Mouse (Mus musculus) CD8-positive naive resting alpha-beta T cell, adult 2 months (primary cell): ENCODE data around the gene Abhd2.

Source experiments
- DNase-seq, 2 experiments: peaks; one replicate each; pipeline ENCODE4 v3.0.0; 2022; ENCODE audit warnings: low read depth in 2 of 2, low spot score in 2 of 2

Abhd2 gene

DNA sequence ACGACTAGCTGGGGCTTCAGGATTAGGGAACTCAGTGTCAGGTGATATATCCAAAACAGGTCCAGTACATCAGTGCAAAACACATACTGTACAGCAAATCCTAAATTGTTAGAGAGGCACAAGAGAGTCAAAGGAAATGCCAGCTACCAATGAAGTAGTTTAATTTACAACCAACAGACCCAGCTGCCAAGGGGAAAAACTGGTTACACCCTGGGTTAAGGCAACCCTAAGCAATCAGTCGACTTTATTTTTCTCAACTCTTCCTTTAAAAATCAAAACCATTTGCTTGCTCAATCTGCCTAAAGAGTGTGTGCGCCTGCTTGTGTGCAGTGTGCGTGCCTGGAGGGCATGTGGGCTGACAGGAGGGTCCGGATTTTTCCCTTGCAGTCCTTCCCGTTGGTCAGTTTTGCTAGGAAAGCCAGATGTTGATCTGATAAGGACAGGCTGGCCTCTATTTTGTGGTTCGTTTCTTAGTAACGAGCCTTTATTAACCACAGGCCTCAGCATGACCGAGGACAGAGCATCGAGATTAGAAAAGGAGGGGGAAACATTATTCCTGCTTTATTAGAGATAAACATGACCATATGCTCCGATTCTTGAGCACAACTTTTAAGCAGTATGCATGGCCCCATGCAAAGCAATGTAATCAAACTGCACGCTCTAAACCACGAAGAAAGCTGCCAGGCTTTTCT is 45.3 kb downstream of the Abhd2 start:
- DNase-seq: no peak

DNA sequence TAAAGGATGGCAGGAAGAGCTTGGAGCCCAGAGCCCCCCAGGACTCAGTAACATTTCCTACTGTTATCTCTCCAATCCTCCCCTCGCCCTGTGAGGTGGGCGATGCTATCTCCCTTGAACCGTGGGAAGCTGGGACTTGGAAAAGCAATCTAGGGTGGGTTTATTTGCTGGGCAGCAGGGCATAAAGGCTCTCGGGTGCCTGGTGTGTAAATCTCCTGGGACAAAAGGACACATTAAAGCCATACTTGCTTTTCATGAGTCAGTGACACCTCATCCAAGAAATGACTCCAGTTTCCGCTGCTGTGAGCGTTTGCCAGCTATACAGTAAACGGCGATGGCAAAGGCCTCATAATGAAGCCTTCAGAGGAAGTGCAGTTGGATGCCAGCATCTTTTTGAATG is 50.9 kb downstream of the Abhd2 start:
- DNase-seq: no peak

DNA sequence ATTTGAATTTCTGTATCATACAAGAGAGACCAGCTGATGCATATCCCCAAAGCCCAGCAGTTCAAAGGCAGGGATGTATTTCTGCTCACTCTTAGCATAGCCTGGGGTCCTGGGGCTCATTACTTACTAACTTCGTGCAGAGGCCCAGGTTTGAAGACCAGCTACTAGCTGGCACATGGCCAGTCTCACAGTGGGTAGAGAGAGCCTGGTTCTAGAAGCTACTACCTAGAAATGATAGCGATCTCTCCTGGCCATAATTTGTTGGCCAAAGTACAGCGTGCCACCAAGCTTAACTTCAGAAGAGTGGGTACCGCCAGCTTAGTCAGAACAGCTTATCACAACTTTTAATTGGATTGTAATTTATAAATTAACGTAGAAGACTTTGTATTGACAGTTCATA is 55.8 kb downstream of the Abhd2 start:
- DNase-seq: no peak

DNA sequence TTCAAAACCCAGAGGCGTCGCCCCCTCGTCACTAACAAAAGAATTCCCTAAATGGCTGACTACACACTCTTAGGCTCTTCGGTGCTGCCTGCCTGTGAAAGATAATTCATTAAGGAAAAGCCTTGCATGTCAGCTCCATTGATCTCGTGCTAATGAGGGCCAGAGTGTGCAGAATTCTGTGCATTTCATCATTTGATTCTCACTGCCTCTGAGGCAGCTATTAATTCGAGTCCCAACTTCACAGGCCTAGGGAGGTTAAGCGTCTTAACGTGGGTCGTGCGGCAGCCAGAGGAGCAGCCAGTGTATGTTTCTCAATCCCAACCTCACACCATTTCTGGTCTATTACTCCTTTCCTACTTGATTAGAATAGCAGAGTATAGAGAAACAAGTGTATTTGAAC is 58.2 kb downstream of the Abhd2 start:
- no peak for DNase-seq

DNA sequence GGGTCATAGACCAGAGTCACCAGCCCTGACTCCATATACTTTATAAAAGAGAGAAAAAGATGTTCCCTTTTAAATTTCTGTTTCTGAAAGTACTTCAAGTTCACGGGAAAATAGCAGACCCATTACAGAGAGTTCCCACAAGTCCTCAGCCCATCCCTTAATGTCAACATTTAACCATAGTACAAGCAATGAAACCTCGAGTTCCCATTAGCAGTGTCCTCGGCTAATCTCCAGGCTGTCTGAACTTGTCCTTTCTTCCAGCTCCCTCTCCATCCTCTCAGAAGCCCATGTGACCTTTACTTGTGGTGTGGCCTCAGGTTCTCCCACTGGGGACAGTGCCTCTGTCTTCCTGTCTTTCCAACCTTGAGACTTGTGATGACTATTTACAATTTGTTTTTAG is 60.4 kb downstream of the Abhd2 start:
- no peak for DNase-seq

DNA sequence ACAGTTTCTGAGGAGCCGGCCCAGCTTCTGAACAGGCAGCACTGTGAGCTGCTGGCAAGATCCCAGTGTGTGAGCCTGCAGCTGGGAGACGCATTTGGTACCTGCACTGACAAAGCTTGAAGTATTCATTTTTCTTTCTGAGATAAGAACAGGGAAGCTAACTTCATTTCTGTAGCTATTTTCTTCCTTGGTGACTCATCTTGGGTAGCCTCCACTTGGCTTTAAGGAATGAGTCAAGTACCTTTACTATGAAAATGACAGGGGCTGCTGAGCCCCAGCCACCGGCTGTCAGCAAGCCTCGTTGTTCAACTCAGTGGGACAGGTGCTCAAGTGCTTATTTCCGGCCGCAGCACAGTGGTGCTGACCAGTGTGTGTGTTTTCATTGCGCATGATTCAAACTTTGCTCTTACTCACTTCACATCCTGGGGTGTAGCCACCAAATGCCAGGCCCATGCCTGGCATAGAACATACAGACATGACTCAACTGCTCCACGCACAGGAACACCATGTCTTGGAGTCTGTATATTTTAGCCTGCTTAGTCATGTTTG is 63.4 kb downstream of the Abhd2 start:
- no peak for DNase-seq

DNA sequence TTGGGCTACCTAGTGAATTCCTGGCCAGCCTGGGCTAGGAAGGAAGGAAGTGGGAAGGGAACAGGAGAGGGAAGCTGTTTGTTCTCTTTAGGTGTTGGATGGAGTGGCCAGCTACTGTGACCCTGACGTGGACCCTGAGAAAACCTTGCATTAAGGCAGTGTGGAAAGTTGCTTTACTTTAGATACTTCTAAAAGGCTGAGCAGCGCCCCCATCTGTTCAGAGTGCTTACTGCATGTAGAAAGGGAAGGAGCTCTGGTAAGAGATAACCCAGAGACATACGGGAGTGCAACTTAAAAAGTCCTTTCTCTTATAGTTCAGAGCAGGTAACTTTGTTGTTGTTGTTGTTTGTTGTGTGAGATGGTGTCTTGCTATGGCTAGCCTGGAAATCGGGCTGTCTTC is 72.9 kb downstream of the Abhd2 start:
- peak; percentile 50 to 57 for DNase-seq

DNA sequence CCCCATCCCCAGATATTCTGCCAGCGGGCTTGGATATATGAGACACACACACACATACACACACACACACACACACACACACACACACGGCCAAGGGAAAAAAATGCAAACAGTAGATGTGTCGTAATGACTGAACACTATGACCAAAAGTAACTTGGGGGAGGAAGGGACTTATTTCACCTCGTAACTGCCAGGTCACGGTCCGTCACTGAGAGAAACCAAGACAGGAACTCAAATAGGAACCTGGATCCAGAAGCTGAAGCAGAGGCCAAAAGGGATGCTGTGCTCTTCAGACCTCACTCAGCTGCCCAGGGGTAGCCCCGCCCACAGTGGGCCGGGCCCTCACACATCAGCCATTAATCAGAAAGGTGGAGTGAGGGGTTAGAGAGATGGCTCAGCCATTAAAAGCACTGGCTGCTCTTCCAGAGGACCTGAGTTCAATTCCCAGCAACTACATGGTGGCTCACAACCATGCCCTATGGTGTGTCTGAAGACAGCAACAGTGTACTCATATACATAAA is 73.6 kb downstream of the Abhd2 start:
- DNase-seq: no peak

DNA sequence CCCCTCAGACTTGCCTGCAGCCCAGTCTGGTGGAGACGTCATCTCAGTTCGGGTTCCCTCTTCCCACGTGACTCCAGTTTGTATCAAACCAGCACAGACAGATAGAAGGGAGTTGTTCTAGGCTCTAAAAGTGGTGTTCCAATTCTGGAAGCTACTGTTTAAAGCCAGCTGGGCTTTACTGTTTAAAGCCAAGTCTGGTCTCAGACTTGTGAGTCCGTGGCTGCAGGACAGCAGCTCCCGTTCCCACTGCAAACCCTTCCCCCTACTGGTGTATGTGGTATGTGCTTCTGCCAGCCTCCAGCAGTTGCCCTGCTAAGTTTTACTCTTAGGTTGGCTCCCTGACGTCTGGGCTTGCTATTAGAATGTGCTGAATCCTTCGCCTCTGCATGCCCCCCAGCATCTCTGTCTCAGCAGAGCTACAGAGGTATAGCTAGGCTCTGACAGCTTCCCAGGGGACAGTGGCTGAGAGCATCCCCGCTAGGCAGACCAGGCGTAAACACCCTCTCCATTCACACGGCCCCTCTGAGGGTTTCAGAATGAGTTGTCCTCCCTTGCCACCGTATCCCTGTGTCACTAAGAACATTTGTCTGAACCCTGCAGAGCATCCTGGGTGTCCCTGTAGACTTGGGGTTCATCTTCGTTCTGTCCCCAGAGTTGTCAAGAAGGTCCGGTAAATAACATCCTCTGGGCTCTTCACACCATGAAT is 74.3 kb downstream of the Abhd2 start:
- no peak for DNase-seq

DNA sequence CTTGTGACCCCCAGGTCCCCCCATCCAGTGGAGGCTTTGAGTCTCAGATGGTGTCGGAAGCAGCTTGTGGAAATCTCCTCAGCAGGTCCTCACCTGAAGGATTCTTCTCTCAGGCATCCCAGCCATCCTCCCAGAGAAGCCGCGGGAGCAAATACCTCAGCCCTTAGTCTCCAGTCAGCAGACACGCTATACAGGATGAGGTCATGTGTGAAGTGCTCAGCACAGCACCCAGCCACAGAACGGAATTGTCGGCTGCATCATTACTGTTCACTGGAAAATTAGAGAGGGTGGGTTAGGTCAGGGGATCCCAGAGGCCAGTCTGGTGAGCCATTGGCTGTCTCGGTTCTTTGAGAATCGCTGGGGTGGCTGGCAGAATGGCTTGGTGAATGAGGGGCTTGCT is 75.8 kb downstream of the Abhd2 start:
- DNase-seq: no peak

DNA sequence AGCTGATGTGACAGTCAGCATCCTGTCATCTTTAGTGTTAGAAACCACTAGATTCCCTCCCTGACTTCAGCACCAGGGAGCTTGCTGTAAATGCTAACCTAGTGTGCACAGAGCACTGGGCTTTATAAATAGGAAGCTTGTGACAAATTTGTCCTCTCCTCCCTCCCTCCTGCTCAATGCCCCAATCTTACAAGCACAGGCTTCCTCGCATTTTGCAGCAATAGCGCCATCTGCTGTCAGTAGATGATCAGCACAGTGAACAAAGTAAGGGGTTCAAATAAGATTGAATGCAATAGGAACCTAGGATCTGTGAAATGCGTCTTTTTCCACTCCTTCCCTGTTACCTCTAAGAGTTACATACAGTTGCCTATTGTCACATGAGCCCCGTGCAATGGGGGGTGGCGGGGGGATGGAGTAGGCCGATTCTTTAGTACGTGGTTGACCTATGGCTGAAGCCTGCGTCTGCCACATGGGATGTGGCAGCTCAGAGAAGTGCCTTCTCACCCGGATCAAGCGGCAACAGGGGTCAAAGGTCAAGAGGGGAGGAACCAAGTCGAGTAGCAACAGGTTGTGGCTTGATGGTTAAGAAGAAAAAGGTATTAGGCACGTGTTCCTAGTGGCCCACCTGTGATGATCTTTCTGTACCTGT is 76.9 kb downstream of the Abhd2 start:
- peak; percentile 45 to 68 for DNase-seq

DNA sequence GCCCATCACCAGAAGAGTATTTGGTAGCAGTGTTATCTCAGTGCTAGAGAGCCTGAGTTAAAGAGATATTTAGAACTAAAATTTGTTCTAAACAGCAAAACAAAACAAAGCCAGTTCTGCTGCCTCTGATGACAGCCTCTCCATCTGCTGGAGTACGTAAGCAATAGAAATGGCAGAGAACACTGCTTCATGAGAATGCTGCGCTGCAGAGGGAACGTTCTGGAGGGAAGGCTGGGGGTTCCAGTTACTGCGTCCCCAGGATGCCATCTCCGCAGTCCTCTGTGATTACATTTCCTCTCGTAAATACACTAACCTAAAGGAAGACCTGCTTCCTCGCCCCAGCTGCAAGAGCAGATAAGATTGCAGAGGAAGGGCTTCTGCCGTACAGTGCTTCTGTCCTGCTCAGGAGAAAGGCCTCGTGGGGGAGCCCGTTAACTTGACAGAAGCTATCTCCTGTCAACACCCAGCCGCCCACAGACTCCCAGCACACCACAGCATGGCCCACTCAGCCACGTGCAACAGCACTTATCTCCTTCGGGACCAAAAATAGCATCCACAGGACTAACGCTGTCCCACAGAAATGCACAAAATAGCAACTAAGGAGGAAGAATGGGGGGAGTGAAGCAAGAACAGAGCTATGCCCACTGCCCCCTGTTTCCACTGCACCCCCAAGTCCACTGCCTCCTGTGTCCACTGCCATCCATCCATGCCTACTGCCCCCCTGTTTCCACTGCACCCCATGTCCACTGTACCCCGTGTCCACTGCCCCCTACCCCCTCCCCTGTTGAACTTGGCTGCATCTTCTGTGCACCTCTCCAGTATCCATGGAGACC is 85.6 kb downstream of the Abhd2 start:
- no peak for DNase-seq

DNA sequence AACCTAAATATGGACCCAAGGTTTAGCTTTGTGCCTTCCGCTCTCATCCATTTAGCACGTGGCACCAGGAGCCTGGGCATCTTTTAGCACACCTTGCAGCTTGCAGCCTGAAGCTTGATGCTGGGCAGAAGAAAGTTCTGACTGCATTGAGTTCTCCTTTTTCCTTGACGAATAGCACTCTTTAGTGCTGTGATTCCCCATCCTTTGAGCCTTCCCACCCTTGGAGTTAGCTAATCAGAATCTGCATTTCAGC is 86.1 kb downstream of the Abhd2 start:
- no peak for DNase-seq

DNA sequence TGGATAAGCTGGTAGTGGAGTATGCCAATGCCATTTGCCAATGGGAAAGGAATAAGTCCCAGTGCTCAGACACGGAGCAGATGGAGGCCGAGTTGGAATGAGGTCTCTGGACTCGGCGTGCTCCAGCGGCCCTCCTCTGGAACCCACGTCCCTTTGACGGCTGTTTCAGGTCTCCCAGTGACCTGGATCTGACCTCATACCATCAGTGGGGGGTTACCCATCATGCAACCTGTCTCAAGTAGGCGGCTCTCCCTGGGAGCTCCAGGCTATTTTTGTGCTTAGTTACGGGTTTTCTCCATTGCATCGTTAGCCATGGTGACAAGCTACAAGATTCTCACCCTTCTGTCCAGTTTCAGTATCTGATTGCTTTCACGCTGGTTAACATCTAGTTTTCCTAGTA is 87.1 kb downstream of the Abhd2 start:
- DNase-seq: no peak

DNA sequence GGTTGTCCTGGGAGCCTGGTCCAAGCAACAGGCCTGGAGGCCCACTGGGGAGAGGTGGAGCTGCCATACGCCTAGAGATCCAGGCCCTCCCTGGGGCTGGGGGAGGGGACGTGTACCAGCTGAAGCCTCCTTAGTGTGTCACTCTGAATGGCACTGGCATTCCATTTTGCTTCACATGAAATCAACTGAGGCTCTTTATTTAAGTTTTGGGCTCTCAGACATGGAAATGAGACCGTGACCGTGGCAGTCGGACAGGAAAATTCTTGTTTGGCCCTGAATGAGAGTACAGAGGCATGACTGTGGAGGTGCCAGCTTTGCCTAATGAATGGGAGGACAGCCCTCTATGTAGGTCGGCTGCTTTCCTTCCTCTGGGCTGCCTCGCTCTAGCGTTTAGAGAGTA is 89.2 kb downstream of the Abhd2 start:
- DNase-seq: no peak

DNA sequence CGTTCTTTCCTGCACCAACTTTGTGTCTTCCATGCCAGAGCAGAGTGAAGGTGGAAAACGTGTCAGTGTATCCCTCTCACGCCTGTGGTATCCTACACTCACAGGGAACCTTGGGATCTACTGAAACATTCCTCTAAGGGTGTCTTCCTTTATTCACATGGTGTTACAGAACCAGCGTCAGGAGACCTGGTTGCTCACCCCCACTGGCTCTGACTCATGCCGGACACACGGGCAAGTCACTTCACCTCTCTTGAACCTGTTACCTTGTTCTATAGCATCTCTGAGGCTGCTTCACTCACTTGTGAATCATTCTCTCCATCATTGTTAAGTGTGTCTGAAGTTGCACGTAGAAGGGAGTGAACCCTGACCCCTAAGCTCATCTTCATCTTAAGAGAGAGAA is 89.8 kb downstream of the Abhd2 start:
- DNase-seq: no peak

DNA sequence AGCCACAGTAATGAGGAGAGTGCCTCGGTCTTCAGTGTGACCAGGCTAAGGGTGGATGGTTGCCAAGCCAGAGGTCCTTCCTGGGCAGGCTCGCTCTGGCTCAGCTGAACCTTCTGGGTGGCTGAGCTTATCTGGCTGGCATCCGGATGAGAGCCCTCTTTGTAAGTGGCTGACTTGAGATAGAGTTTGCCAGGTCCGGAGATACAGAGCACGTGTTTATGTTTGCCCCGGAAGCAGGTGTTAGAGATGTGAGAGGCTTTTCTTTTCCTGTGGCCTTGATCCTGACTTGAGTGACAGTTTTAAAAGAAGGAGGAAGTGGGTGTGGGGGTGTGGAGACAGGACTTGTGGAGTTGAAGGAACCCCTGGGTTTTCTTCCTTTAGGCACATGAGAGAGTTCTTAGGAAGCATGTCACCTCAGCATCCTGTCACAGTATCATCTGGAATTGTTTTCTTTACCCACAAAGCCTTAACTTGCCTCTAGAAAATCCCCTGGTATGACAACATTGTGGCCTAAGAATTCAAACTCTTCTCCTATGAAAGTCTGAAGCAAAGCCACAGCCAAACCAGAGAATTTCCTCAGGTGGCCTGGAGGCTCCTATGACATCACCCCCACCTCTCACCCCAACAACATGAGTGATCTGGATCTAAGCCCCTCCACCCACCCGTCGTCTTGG is 90.5 kb downstream of the Abhd2 start:
- peak; percentile 47 to 64 for DNase-seq

DNA sequence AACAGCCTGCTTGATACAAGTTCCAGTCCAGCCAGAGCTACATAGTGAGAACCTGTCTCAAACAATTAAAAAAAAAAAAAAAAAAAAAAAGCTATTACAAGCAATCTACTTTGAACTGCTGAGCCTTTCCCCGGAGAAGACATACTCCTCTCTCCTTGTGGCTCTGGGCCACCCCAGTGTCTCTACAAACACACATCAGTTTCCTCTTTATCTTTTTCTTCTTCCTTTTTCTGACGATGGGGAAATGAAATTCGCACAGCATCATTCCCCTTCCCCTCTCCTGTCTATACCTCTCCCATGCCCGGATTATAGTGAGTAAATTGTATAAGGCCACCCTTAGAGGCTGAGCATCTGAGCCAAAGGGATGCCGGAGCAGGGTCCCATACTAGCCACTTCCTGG is 95.7 kb downstream of the Abhd2 start:
- no peak for DNase-seq

DNA sequence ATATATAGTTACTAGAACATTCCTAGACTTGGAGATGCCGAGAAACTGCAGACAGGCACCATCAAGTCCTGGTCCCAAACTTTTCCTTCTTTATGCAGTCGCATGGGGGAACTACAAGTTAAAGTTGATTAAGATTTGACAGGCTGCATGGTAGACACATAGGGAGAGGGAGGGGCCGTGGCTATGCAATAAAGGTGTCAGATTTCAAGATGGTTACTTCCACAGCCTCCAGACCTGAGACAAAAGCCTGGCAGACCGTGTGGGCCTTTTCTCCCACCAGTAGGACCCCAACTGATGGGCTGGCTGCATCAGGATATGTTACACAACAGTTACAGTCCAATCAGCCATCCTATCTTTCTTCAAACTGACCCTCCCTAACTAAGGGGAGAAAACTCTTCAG is 96.4 kb downstream of the Abhd2 start:
- DNase-seq: no peak

DNA sequence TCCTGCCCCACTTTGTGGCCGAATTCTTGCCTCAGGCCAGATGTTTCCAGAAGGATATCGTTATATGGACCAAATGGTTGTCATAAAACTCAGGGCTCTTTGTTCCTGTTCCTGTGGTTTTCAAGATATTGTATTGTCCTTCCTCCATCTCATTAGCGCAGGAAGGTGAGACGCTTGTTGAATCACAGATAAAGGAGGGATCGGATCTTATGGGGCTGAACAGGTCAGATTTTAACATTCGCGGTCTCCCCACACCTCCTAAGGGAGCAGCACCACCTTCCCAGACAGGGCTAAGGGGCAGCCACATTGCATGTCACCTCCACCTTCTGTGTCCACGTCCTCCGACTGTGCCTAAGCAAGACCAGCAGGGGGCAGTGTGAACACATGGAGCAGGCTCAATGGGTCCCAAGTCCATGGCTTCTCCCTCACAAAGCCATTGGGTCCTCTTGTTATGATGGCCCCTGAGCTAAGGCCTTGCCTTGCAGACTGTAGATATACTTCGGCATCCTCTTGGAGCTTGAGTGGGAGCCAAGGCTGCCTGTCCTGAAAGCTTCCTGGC is 98.4 kb downstream of the Abhd2 start:
- peak; percentile 66 to 81 for DNase-seq

DNA sequence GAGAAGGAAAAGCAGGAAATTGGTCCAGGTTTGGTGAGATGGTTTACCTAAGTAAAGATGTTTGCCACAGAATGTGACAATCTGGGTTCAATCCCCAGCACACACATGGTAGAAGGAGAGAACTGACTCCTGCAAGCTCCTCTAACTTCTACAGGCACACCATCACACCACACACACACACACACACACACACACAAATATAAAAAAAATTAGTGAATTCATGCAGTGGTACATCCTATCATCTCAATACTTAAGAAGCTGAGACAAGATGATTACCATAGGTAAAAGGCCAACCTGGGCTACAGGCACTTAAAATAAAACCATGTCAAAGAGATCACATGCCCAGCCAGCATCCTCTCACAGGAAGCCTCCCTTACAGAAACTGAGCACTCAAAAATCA is 101.0 kb downstream of the Abhd2 start:
- DNase-seq: no peak
